Mouse (Mus musculus) thymus, adult 18-20 months (tissue): ENCODE measurements around the gene Fam178b.
"Not testable (repeated sequence)": the region's sequence is repeated elsewhere in the genome, so short reads cannot be mapped to it uniquely, and the experiment has no call there.

Experiments
- DNase-seq, 2 experiments: peaks; one replicate each; pipeline ENCODE4 v3.0.0; 2022; ENCODE audit warnings: mixed read lengths in 2 of 2

Fam178b gene

GRCm38 (mm10) chr1:36540807-36541206, 142.2 kb downstream of the Fam178b start:
- no peak for DNase-seq

- DNase-seq, result no peak
These were observed 142.9 kb downstream of the Fam178b start for GRCm38 (mm10) chr1:36540132-36540531.

DNA sequence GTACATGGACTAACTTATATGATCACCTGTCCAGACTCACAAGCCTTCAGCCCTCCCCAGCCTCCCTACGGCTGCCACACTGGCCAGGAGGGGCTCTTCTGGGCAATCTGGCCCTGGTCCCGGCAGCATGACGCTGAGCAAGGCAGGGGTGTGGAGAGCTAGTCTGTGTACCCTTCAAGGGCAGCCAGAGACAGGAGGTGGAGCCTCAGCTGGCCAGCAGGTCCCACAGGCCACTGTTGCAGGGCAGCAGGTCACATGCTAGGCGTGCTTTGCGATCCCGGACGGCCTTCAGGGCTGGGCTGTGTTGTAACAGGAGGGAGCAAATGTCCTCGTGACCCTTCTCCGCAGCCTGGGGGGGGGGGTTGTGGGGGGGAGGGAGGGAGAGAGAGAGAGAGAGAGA, 143.8 kb downstream of the Fam178b start, which contains the start of gene Gm42417:
Gm42417 (minus strand) TSS at position 244 of the 400 bp plus-strand sequence.
- DNase-seq, result no peak

GRCm38 (mm10) chr1:36538727-36539126, 144.3 kb downstream of the Fam178b start:
- DNase-seq, result no peak

DNA sequence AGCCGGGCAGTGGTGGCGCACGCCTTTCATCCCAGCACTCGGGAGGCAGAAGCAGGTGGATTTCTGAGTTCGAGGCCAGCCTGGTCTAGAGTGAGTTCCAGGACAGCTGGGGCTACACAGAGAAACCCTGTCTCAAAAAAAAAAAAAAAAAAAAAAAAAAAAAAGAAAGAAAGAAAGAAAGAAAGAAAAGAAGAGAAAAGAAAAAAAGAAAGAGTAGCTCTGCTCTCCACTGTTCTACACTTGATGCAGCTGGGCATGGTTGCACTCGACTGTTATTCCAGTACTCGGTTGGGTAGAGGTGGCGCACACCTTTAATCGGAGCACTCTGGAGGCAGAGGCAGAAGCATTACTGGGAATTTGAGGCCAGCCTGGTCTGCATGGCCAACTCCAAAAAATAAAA, 146.2 kb downstream of the Fam178b start, which contains the start of gene Ankrd23:
Ankrd23 (minus strand) TSS at position 101 of the 400 bp plus-strand sequence.
- DNase-seq, result not testable (repeated sequence)

DNA sequence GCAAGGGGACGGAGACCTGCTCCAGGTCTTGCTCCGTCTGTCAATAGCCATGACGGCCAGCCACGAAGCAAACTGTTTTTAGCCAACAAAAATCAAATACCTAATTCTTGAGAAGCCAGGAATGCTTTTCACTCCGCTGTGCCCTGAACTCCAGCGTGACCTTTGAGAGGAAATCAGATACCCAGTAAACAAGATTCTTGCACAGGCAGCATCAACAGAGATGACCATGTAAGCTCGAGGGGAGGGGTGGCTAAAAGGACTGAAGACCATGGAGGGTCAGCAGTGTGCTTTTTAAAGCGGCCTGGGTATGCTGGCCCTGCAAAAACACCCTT, 146.6 kb downstream of the Fam178b start:
- DNase-seq, result no peak

GRCm38 (mm10) chr1:36535477-36536396, 147.2 kb downstream of the Fam178b start:
- DNase-seq, result no peak

GRCm38 (mm10) chr1:36534595-36535058, 148.4 kb downstream of the Fam178b start:
- no peak for DNase-seq

- no peak for DNase-seq
These were observed 149.4 kb downstream of the Fam178b start for GRCm38 (mm10) chr1:36533546-36533945.

GRCm38 (mm10) chr1:36531461-36531860, 151.5 kb downstream of the Fam178b start:
- no peak for DNase-seq

GRCm38 (mm10) chr1:36530962-36531361, 152.0 kb downstream of the Fam178b start:
- DNase-seq, result no peak

DNA sequence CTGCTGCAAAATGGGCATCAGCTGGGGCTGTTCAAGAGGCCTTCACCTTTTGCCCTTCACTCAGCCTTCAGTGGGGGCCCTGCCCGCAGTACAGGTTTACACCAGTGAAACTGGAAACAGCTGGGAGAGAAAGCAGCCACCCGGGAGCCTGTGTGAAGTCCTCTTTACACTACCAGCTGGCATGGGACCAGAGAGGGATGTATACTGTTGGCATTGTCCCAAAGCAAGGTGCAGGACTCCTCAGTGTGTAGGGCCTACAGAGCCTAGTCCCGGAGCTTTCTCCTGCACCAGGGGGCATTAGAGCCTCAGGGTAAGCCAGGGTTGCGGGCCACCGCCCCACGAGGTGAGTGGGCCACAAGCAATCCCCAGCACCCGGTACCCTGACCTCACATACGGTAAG, 152.5 kb downstream of the Fam178b start:
- DNase-seq, result no peak

DNA sequence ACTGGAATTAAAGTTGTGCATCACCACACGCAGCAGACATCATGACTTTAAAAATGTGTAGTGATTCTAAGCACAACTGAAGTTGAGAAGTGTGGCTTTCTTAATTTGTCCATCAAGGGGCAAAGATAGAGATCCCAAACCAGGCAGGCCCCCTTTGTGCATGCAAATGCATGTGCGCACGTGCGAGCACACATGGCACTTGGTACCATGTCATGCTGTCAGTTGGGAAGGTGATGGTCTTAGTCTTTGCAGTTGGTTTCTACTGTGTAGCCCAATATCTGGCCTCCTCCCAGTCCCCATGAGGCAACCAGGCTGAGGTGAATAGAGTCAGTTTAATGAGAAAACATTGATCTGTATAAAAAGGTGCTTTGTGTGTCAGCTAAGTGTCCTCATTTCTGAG, 153.1 kb downstream of the Fam178b start:
- DNase-seq, result no peak

- DNase-seq, result no peak
These were observed 153.7 kb downstream of the Fam178b start for GRCm38 (mm10) chr1:36529274-36529673.

- DNase-seq, result no peak
These were observed 154.6 kb downstream of the Fam178b start for GRCm38 (mm10) chr1:36528351-36528750.

DNA sequence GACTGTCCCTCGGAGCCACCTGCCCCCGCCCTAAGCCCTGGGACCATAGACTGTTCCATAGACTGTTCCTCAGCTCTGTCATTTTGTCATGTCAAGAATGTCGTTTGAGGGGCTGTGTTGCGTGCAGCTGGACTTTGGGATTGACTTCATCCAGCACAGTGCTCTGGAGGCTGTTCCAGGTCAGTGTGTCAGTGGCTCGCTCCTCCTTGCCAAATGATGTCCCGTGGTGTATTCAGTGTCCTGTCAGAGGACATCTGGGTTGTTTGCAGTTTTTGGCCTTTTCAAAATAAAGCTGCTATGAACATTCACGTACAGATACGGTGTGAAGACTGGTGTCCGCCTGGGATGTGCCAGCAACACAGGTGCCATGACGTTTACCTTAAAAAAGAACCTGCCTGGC, 156.1 kb downstream of the Fam178b start:
- DNase-seq, result no peak

GRCm38 (mm10) chr1:36525774-36526173, 157.2 kb downstream of the Fam178b start:
- no peak for DNase-seq

DNA sequence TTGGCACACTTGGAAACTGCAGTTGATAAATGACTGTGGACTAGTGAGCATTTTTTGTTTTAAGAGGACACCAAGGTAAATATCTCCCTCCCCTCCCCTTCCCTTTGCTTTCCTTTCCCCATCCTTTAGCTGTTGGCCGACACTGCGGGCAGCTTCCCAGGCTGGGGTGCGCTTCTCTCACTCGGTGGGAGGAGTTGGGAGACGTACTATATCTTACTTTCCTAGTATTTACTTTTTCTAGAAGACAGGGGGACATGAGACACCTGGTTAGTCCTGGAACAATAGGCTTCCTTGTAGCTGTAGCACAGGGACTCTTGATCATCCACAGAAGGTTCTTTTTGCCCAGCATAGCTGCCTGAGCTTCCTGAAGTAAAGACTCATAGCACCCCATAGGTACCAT, 158.9 kb downstream of the Fam178b start:
- no peak for DNase-seq

GRCm38 (mm10) chr1:36523332-36524013, 159.5 kb downstream of the Fam178b start:
- no peak for DNase-seq

DNA sequence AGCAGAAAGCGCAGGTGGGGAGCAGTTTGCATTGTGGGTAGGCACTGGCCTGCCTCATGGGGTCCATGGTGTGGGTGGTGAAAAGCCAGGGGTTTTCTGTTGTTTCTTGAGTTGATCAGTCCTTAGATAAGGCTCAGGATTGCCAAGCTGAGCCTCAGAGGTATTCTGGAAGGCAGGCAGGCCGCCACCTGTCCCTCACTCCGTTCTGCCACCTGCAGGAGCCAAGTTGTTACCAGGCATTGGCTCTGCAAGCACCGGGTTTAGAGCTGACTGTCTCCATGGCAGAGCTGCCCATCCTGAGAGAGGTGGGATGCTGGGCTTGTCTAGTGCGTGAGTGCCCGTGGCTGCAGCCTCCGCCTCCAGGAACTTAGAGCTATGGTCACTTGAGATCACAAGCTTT, 160.8 kb downstream of the Fam178b start:
- DNase-seq, result no peak

DNA sequence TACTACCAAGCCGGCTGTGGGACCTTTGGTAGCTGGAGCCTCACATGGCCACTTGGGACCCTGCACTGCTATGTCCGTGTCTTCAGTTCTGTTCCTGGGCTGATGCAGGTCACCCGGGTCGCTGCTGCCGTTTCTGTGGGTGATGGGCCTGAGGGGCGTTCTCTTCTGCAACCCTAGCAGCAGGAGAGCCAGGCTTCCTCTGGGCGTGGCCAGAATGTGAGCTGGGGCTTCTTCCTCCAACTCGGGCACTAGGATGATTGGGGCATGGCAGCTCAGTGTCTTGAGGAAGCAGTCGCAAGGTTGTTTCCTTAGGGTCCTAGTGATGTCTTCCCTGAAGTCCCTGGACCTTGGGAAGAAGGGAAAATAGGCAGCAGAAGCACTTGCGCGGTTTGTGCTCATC, 163.4 kb downstream of the Fam178b start:
- no peak for DNase-seq

DNA sequence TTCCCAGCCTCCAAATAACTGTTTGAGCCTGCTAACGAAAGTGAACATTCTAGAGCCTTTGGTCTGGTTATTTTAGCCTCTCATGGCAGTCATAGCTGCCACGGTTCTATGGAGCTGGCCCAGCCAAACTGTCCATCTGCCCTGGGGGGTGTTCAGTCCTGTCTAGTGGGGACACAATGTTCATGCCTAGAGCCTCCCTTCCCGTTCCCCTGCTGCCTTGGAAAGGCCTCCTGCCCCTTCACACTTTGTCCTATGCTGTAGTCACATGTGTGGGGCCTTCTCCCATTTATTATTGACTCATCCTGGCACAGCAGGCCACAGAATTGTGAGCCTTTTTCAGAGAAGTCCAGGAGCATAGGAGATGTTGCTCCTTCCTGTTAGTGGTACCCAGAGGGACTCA, 164.7 kb downstream of the Fam178b start:
- no peak for DNase-seq

DNA sequence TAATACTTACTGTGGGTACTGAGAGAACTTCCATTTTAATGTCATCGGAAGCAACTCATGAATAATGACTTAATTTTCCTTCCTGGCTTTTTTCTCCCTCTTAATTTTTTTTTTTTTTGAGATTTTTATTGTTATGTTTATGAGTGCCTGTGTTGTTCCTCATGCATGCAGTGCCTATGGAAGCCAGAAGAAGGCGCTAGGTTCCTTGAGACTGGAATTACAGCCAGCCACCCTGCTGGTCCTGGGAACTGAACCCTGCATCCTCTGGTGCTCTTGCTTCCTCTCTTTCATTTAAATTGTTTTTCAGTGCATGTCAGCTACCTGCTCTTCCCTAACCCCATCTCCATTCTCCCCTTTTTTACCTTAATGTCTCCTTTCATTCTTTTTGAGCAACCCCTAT, 169.3 kb downstream of the Fam178b start:
- DNase-seq, result no peak

GRCm38 (mm10) chr1:36513310-36513709, 169.7 kb downstream of the Fam178b start:
- no peak for DNase-seq
